Mouse (Mus musculus): ENCODE results near the gene Gm20388. TPM values are rescaled to one million over a fixed set of nuclear protein-coding genes. Genes with fewer than 3 reads are reported as not detected.
A peak's percentile ranks its signal among the peaks of the same experiment; 100 is the strongest.

The Gm20388 gene
- polyA plus RNA-seq, 1 experiment from 2014 or later = not detected

GRCm38 (mm10) chr8:123387801-123388200, 3477.2 kb downstream of the Gm20388 start:
- no peak overlapping the region for H3K9ac ChIP-seq (ENCODE audit: low read depth, low read length)
- H3K9me3 ChIP-seq (ENCODE audit: control insufficient read depth) = no peaks in the 10 kb centered on the region
- H3K27me3 ChIP-seq (replicated peaks; ENCODE audit: control insufficient read depth, insufficient read depth, low read length) = no peaks in the 10 kb centered on the region
- 85% methylated on average over 8 of the region's 8 CpGs for WGBS
- no peak overlapping the region for H3K4me3 ChIP-seq (ENCODE audit: low read depth, low read length)
- 0 out of 2 replicates have a peak, but pooled peaks cover 4% of the 10 kb centered on the region for H3K4me1 ChIP-seq (replicated peaks; ENCODE audit: control insufficient read depth, insufficient read depth, low read length)
- TF ChIP-seq CTCF (IDR thresholded peaks at IDR 0.05; ENCODE audit: low read depth) = no peak
- H3K4me2 ChIP-seq (replicated peaks; ENCODE audit: low read depth) = no peak overlapping the region
- peak overlapping the region; percentile 21; the same call in 1 of the 2 replicates for H3K27ac ChIP-seq (ENCODE audit: low read depth, low read length)
- peaks cover 95% of the 10 kb centered on the region for H3K36me3 ChIP-seq (ENCODE audit: control insufficient read depth, insufficient read depth)
- no peak for ATAC-seq

- no peak for ATAC-seq
Measured at GRCm38 (mm10) chr8:123389026-123389425, 3478.4 kb downstream of the Gm20388 start.

GRCm38 (mm10) chr8:123398308-123398707, 3487.7 kb downstream of the Gm20388 start:
- Histone ChIP-seq H3K27ac (ENCODE audit: low read depth, low read length) (no peak overlapping the region), H3K9me3 (ENCODE audit: control insufficient read depth) (no peaks in the 10 kb centered on the region), H3K9ac (ENCODE audit: low read depth, low read length) (no peak overlapping the region), H3K27me3 (replicated peaks; ENCODE audit: control insufficient read depth, insufficient read depth, low read length) (no peaks in the 10 kb centered on the region), H3K4me3 (ENCODE audit: low read depth, low read length) (no peak overlapping the region), H3K4me2 (replicated peaks; ENCODE audit: low read depth) (no peak overlapping the region), H3K36me3 (ENCODE audit: control insufficient read depth, insufficient read depth) (peaks cover 97% of the 10 kb centered on the region), H3K4me1 (replicated peaks; ENCODE audit: control insufficient read depth, insufficient read depth, low read length) (no peaks in the 10 kb centered on the region)
- TF ChIP-seq CTCF (IDR thresholded peaks at IDR 0.05; ENCODE audit: low read depth) = no peak
- ATAC-seq = no peak
- WGBS = 93% methylated on average over 13 of the region's 13 CpGs

More at GRCm38 (mm10) chr8:123389026-123389425, 3478.4 kb downstream of the Gm20388 start:
- Histone ChIP-seq H3K27me3 (replicated peaks; ENCODE audit: control insufficient read depth, insufficient read depth, low read length) (no peaks in the 10 kb centered on the region), H3K4me3 (ENCODE audit: low read depth, low read length) (no peak overlapping the region), H3K27ac (ENCODE audit: low read depth, low read length) (no peak overlapping the region; the same call in 1 of the 2 replicates), H3K4me1 (replicated peaks; ENCODE audit: control insufficient read depth, insufficient read depth, low read length) (0 out of 2 replicates have a peak, but pooled peaks cover 4% of the 10 kb centered on the region), H3K9ac (ENCODE audit: low read depth, low read length) (no peak overlapping the region), H3K4me2 (replicated peaks; ENCODE audit: low read depth) (no peak overlapping the region), H3K36me3 (ENCODE audit: control insufficient read depth, insufficient read depth) (peaks cover 95% of the 10 kb centered on the region), H3K9me3 (ENCODE audit: control insufficient read depth) (no peaks in the 10 kb centered on the region)
- WGBS = 91% methylated on average over 7 of the region's 7 CpGs
- no peak for TF ChIP-seq CTCF (IDR thresholded peaks at IDR 0.05; ENCODE audit: low read depth)

- H3K4me2 ChIP-seq (replicated peaks; ENCODE audit: low read depth) = no peak overlapping the region
- no peak overlapping the region for H3K9ac ChIP-seq (ENCODE audit: low read depth, low read length)
- H3K36me3 ChIP-seq (ENCODE audit: control insufficient read depth, insufficient read depth) = peaks cover 63% of the 10 kb centered on the region
- no peak for TF ChIP-seq CTCF (IDR thresholded peaks at IDR 0.05; ENCODE audit: low read depth)
- 92% methylated on average over 9 of the region's 9 CpGs for WGBS
- ATAC-seq = no peak
- no peaks in the 10 kb centered on the region for H3K27me3 ChIP-seq (replicated peaks; ENCODE audit: control insufficient read depth, insufficient read depth, low read length)
- H3K27ac ChIP-seq (ENCODE audit: low read depth, low read length) = no peak overlapping the region
- H3K4me3 ChIP-seq (ENCODE audit: low read depth, low read length) = no peak overlapping the region
- no peaks in the 10 kb centered on the region for H3K4me1 ChIP-seq (replicated peaks; ENCODE audit: control insufficient read depth, insufficient read depth, low read length)
- H3K9me3 ChIP-seq (ENCODE audit: control insufficient read depth) = no peaks in the 10 kb centered on the region
Measured at GRCm38 (mm10) chr8:123401936-123402335, 3491.3 kb downstream of the Gm20388 start.

- WGBS = 78% methylated on average over 9 of the region's 9 CpGs
- TF ChIP-seq CTCF (IDR thresholded peaks at IDR 0.05; ENCODE audit: low read depth) = no peak
- no peaks in the 10 kb centered on the region for H3K9me3 ChIP-seq (ENCODE audit: control insufficient read depth)
- H3K9ac ChIP-seq (ENCODE audit: low read depth, low read length) = no peak overlapping the region
- no peak overlapping the region for H3K4me2 ChIP-seq (replicated peaks; ENCODE audit: low read depth)
- ATAC-seq = no peak
- peaks cover 54% of the 10 kb centered on the region for H3K36me3 ChIP-seq (ENCODE audit: control insufficient read depth, insufficient read depth)
- no peaks in the 10 kb centered on the region for H3K4me1 ChIP-seq (replicated peaks; ENCODE audit: control insufficient read depth, insufficient read depth, low read length)
- H3K27me3 ChIP-seq (replicated peaks; ENCODE audit: control insufficient read depth, insufficient read depth, low read length) = peaks cover under 1% of the 10 kb centered on the region; the same call in 1 of the 2 replicates
- no peak overlapping the region for H3K4me3 ChIP-seq (ENCODE audit: low read depth, low read length)
- H3K27ac ChIP-seq (ENCODE audit: low read depth, low read length) = no peak overlapping the region
Measured at GRCm38 (mm10) chr8:123402730-123403326, 3492.2 kb downstream of the Gm20388 start.

GRCm38 (mm10) chr8:123404521-123404920, 3493.9 kb downstream of the Gm20388 start:
- H3K36me3 ChIP-seq (ENCODE audit: control insufficient read depth, insufficient read depth) = peaks cover 37% of the 10 kb centered on the region
- no peaks in the 10 kb centered on the region for H3K9me3 ChIP-seq (ENCODE audit: control insufficient read depth)
- H3K4me2 ChIP-seq (replicated peaks; ENCODE audit: low read depth) = no peak overlapping the region
- peaks cover 12% of the 10 kb centered on the region for H3K27me3 ChIP-seq (replicated peaks; ENCODE audit: control insufficient read depth, insufficient read depth, low read length)
- no peak overlapping the region for H3K27ac ChIP-seq (ENCODE audit: low read depth, low read length)
- 55% methylated on average over 8 of the region's 8 CpGs for WGBS
- no peak overlapping the region for H3K9ac ChIP-seq (ENCODE audit: low read depth, low read length)
- no peak overlapping the region for H3K4me3 ChIP-seq (ENCODE audit: low read depth, low read length)
- no peak for ATAC-seq
- H3K4me1 ChIP-seq (replicated peaks; ENCODE audit: control insufficient read depth, insufficient read depth, low read length) = no peaks in the 10 kb centered on the region
- TF ChIP-seq CTCF (IDR thresholded peaks at IDR 0.05; ENCODE audit: low read depth) = no peak
